Mouse (Mus musculus) right cerebral cortex, adult 18-20 months (tissue): ENCODE measurements around the gene Abtb2.
A peak's percentile ranks its signal among the peaks of the same experiment; 100 is the strongest.

Experiments
- DNase-seq: peaks from one replicate; pipeline ENCODE4 v3.0.0; 2022; ENCODE audit warnings: mixed read lengths

The Abtb2 gene

GRCm38 (mm10) chr2:103622950-103623349, 56.8 kb downstream of the Abtb2 start:
- DNase-seq = no peak

- DNase-seq = no peak
Observed at GRCm38 (mm10) chr2:103625349-103625932, 59.3 kb downstream of the Abtb2 start.

- DNase-seq = no peak
Observed at GRCm38 (mm10) chr2:103627101-103627500, 61.0 kb downstream of the Abtb2 start.

- DNase-seq = no peak
Observed at GRCm38 (mm10) chr2:103629956-103630355, 63.8 kb downstream of the Abtb2 start.

GRCm38 (mm10) chr2:103631293-103631717, 65.2 kb downstream of the Abtb2 start:
- DNase-seq = no peak

- no peak for DNase-seq
Observed at GRCm38 (mm10) chr2:103632136-103632925, 66.2 kb downstream of the Abtb2 start.

GRCm38 (mm10) chr2:103632926-103633250, 66.8 kb downstream of the Abtb2 start:
- DNase-seq = no peak

- DNase-seq = no peak
Observed at GRCm38 (mm10) chr2:103635731-103636487, 69.8 kb downstream of the Abtb2 start.

- no peak for DNase-seq
Observed at GRCm38 (mm10) chr2:103637385-103637784, 71.3 kb downstream of the Abtb2 start.

- no peak for DNase-seq
Observed at GRCm38 (mm10) chr2:103637943-103638342, 71.8 kb downstream of the Abtb2 start.

GRCm38 (mm10) chr2:103639701-103640100, 73.6 kb downstream of the Abtb2 start:
- no peak for DNase-seq

- no peak for DNase-seq
Observed at GRCm38 (mm10) chr2:103640861-103641260, 74.8 kb downstream of the Abtb2 start.

GRCm38 (mm10) chr2:103643584-103644211, 77.6 kb downstream of the Abtb2 start:
- DNase-seq = peak; percentile 47

- DNase-seq = no peak
Observed at GRCm38 (mm10) chr2:103644418-103644817, 78.3 kb downstream of the Abtb2 start.

- no peak for DNase-seq
Observed at GRCm38 (mm10) chr2:103650314-103650879, 84.3 kb downstream of the Abtb2 start.

GRCm38 (mm10) chr2:103652121-103652520, 86.0 kb downstream of the Abtb2 start:
- no peak for DNase-seq

GRCm38 (mm10) chr2:103655037-103655436, 88.9 kb downstream of the Abtb2 start:
- no peak for DNase-seq

GRCm38 (mm10) chr2:103656028-103656427, 89.9 kb downstream of the Abtb2 start:
- DNase-seq = no peak

GRCm38 (mm10) chr2:103659167-103659566, 93.1 kb downstream of the Abtb2 start:
- DNase-seq = no peak

- DNase-seq = no peak
Observed at GRCm38 (mm10) chr2:103659648-103660556, 93.8 kb downstream of the Abtb2 start.

- no peak for DNase-seq
Observed at GRCm38 (mm10) chr2:103661696-103662095, 95.6 kb downstream of the Abtb2 start.

- peak; percentile 87 for DNase-seq
Observed at GRCm38 (mm10) chr2:103662121-103662520, 96.0 kb downstream of the Abtb2 start.
